ENCODE assay signal across 16 mouse cellular contexts in the genomic region with DNA sequence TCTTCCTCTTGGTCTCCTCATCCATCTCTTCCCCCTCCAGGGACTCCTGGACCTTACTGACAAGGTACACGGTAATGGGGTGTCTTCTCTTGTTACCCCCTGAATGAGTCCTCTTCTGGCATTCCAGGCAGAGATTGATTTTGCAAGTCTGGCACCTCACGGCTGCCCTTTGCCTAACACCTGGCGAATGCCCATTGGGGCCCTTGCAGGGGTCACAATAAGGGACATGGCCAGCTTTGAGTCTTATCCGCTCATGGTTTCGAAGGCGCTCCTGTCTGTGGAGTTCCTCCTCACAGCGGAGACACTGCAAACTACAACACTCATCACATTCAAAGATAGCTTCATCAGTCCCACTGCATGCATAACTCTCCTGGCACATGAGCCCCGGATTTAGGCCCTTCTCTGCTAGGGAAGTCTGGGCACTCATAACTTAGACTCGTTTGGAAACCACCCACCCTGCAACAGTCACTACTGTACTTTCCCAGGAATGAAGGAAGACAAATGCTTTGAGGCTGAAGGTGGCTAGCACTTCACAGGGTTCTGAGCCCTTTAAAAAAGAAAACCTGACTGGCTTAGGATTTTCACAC. TPM values are rescaled to one million over a fixed set of nuclear protein-coding genes. Genes with fewer than 3 reads are reported as not detected.
DNase-seq lines count a peak whose midpoint lies in the region; ATAC-seq and TF ChIP-seq lines count a peak whose summit lies in the region.
"Had no signal": no experiment of that assay in that cellular context is flagged by ENCODE, and none has a peak within 500 bp of the region (broad histone marks: within the 10 kb centered on the region; RNA-seq: fewer than 3 reads in every experiment).

No protein-coding gene starts in this region.

- intact Hi-C loops in left cerebral cortex, postnatal 36 days (cut with DNase I) = no loop called here
- intact Hi-C loops in left cerebral cortex, postnatal 4 days (cut with DNase I) = no loop called here
- intact Hi-C loops in gastrocnemius, postnatal 14 days (cut with DNase I; ENCODE audit: low total_unique reads) = no loop called here

- H3K9ac ChIP-seq in forebrain, embryonic 13.5 days = no peak overlapping the region
- H3K9ac ChIP-seq in forebrain, postnatal 0 days = no peak overlapping the region
- H3K9ac ChIP-seq: lung, embryonic 14.5 days had no signal

- peaks cover 38% of the 10 kb centered on the region for H3K4me1 ChIP-seq in forebrain, embryonic 13.5 days
- H3K4me1 ChIP-seq in forebrain, postnatal 0 days (ENCODE audit: insufficient read depth) = peaks cover 15% of the 10 kb centered on the region

- peak overlapping the region; percentile 77; the same call in 1 of the 2 replicates for H3K4me2 ChIP-seq in forebrain, embryonic 13.5 days
- H3K4me2 ChIP-seq in forebrain, postnatal 0 days (ENCODE audit: low read depth) = no peak overlapping the region
- H3K4me2 ChIP-seq: lung, embryonic 14.5 days had no signal

- H3K4me3 ChIP-seq in forebrain, embryonic 13.5 days = no peak overlapping the region
- H3K4me3 ChIP-seq in forebrain, postnatal 0 days (ENCODE audit: low read depth, low read length) = no peak overlapping the region

- 94% methylated on average over 9 of the region's 9 CpGs for WGBS in forebrain, embryonic 13.5 days
- 91% methylated on average over 9 of the region's 9 CpGs for WGBS in forebrain, postnatal 0 days

- H3K9me3 ChIP-seq in forebrain, embryonic 13.5 days (replicated peaks) = no peaks in the 10 kb centered on the region
- no peaks in the 10 kb centered on the region for H3K9me3 ChIP-seq in forebrain, postnatal 0 days (ENCODE audit: low read length)

- DNase-seq in forebrain, postnatal 0 days = no peak
- peak; percentile 27 to 42 for DNase-seq in left cerebral cortex, postnatal 36 days (ENCODE audit: low spot score in 2 of 2)
- no peak for DNase-seq in left cerebral cortex, postnatal 4 days
- peak; percentile 16 to 18 for DNase-seq in right cerebral cortex, adult 2 months (ENCODE audit: low spot score in 2 of 2)
- no peak for DNase-seq in right cerebral cortex, postnatal 14 days
- no peak for DNase-seq in gastrocnemius, postnatal 14 days
- DNase-seq: adrenal gland, postnatal 10 days; cerebellum, postnatal 10 days; embryo, embryonic 11 days; heart, adult 18-20 months; kidney, adult 9 months; lung, embryonic 14.5 days had no signal

- H3K27ac ChIP-seq in forebrain, embryonic 13.5 days = no peak overlapping the region
- H3K27ac ChIP-seq in forebrain, postnatal 0 days (ENCODE audit: low read depth, low read length) = no peak overlapping the region
- H3K27ac ChIP-seq: macrophage had no signal

- no peak for TF ChIP-seq CTCF in forebrain, postnatal 0 days (IDR thresholded peaks at IDR 0.05; ENCODE audit: low read depth)

- peaks cover 50% of the 10 kb centered on the region for H3K36me3 ChIP-seq in forebrain, embryonic 13.5 days (ENCODE audit: poor library complexity, severe bottlenecking)
- H3K36me3 ChIP-seq in forebrain, postnatal 0 days (ENCODE audit: insufficient read depth) = peaks cover 35% of the 10 kb centered on the region

- H3K27me3 ChIP-seq in forebrain, embryonic 13.5 days = no peaks in the 10 kb centered on the region
- no peaks in the 10 kb centered on the region for H3K27me3 ChIP-seq in forebrain, postnatal 0 days (ENCODE audit: insufficient read depth, low read length)
- H3K27me3 ChIP-seq: CH12.LX had no signal

- no peak for ATAC-seq in forebrain, embryonic 13.5 days
- ATAC-seq in forebrain, postnatal 0 days = no peak
- ATAC-seq in inflammation-experienced regulatory T-cells, adult 6 months = no peak

RNA-seq across cellular contexts. Expression of a gene that starts 2.5 kb away (rescaled TPM):
- polyA plus RNA-seq in forebrain, embryonic 13.5 days (2015; fragmentation: Nextera tagmentation; extraction: Ambion mirVana) = 30.1 and 30.8 TPM in 2 replicates
- total RNA-seq in forebrain, postnatal 0 days (2014; rRNA removed) = 29.9 and 40.6 TPM in 2 replicates
- polyA plus RNA-seq in forebrain, postnatal 0 days (2015; fragmentation: Nextera tagmentation; extraction: Ambion mirVana) = 12.8 and 18.5 TPM in 2 replicates
- total RNA-seq in left cerebral cortex, postnatal 36 days (2021) = 10 to 100 TPM; 43.6 to 44.9 TPM
- 10 to 100 TPM; 41.6 to 42.0 TPM for total RNA-seq in left cerebral cortex, postnatal 4 days (2021)
- 10 to 100 TPM; 14.1 to 19.1 TPM for total RNA-seq in gastrocnemius, postnatal 14 days (2021)
- 10 to 100 TPM; 10.3 to 16.8 (median 10.3) TPM for polyA plus RNA-seq in inflammation-experienced regulatory T-cells, adult 6 months (2017; shearing (Covaris generic))

RNA-seq across cellular contexts. Expression of a gene that starts 36.5 kb away (rescaled TPM):
- 329 and 335 TPM in 2 replicates for polyA plus RNA-seq in forebrain, embryonic 13.5 days (2015; fragmentation: Nextera tagmentation; extraction: Ambion mirVana)
- 93.3 and 116 TPM in 2 replicates for total RNA-seq in forebrain, postnatal 0 days (2014; rRNA removed)
- polyA plus RNA-seq in forebrain, postnatal 0 days (2015; fragmentation: Nextera tagmentation; extraction: Ambion mirVana) = 158 and 227 TPM in 2 replicates
- 100 to 1,000 TPM in 1 of 2 experiments, 10 to 100 TPM in 1; 79.7 to 150 TPM for total RNA-seq in left cerebral cortex, postnatal 36 days (2021)
- total RNA-seq in left cerebral cortex, postnatal 4 days (2021) = 100 to 1,000 TPM; 159 to 163 TPM
- 10 to 100 TPM; 42.3 to 49.0 TPM for total RNA-seq in gastrocnemius, postnatal 14 days (2021)
- polyA plus RNA-seq in inflammation-experienced regulatory T-cells, adult 6 months (2017; shearing (Covaris generic)) = 100 to 1,000 TPM; 332 to 633 (median 429) TPM

Comparison
In these comparisons a context has a peak if more than half of its experiments do, and no peak if none do; other contexts are left out.
1. DNase-seq: peak in left cerebral cortex, postnatal 36 days (2 of 2) and right cerebral cortex, adult 2 months (2 of 2); none in forebrain, postnatal 0 days (single experiment), left cerebral cortex, postnatal 4 days (single experiment), right cerebral cortex, postnatal 14 days (single experiment) and gastrocnemius, postnatal 14 days (single experiment).